Mouse (Mus musculus) brain, adult 2 months (tissue): Measurements from ENCODE around the gene Vmn1r47.
A peak's percentile ranks its signal among the peaks of the same experiment; 100 is the strongest.
"Not testable (repeated sequence)": the region's sequence is repeated elsewhere in the genome, so short reads cannot be mapped to it uniquely, and the experiment has no call there.

ENCODE experiments used
- DNase-seq: peaks from one replicate; pipeline ENCODE4 v3.0.0; 2011; ENCODE audit warnings: low read depth, low spot score

Gene Vmn1r47

GRCm38 (mm10) chr6:90015847-90016246 is at the start of gene Vmn1r47:
Vmn1r47 (plus strand) TSS chr6:90016147.
- not testable (repeated sequence) for DNase-seq

- DNase-seq = peak; percentile 18
These were observed 49.6 kb upstream of the Vmn1r47 start for GRCm38 (mm10) chr6:89966341-89966740.

- DNase-seq = no peak
These were observed 46.9 kb upstream of the Vmn1r47 start, which contains the start of gene Vmn1r46 for GRCm38 (mm10) chr6:89969013-89969412. Vmn1r46 (plus strand) TSS chr6:89969313.

GRCm38 (mm10) chr6:89985989-89986388 is 30.0 kb upstream of the Vmn1r47 start:
- DNase-seq = peak; percentile 5

GRCm38 (mm10) chr6:90036741-90037140 is 20.8 kb downstream of the Vmn1r47 start, which contains the start of gene Vmn1r48:
Vmn1r48 (minus strand) TSS chr6:90036841.
- not testable (repeated sequence) for DNase-seq
